In genomic region chr13:113433456-113433855, GRCm38 (mm10) we compare ENCODE assay signal across 21 mouse cellular contexts.
DNase-seq lines count a peak whose midpoint lies in the region; ATAC-seq and TF ChIP-seq lines count a peak whose summit lies in the region.
"Had no signal": no experiment of that assay in that cellular context is flagged by ENCODE, and none has a peak within 500 bp of the region (broad histone marks: within the 10 kb centered on the region; RNA-seq: fewer than 3 reads in every experiment).

No protein-coding gene starts in this region.

- intact Hi-C loops in heart, adult 2 months (cut with DNase I), result no loop called here
- intact Hi-C loops in heart, postnatal 25 days (cut with DNase I), result loop anchor here (5.0 kb wide), 1 partner anchor 84 kb away; no protein-coding TSS in a partner anchor

- no peak overlapping the region for H3K4me2 ChIP-seq in lung, embryonic 16.5 days (ENCODE audit: low read depth, low read length)
- H3K4me2 ChIP-seq: embryonic facial prominence, embryonic 12.5 days; forebrain, embryonic 15.5 days; limb, embryonic 13.5 days; neural tube, embryonic 12.5 days had no signal

- no peak for TF ChIP-seq CTCF in heart, adult 2 months (IDR thresholded peaks at IDR 0.05)
- TF ChIP-seq CTCF in lung, adult 2 months (IDR thresholded peaks at IDR 0.05; ENCODE audit: insufficient read depth, low read length), result no peak
- TF ChIP-seq CTCF in bone marrow, adult 2 months (IDR thresholded peaks at IDR 0.05; ENCODE audit: control insufficient read depth, insufficient read depth, low read length), result no peak

- ATAC-seq in lung, embryonic 16.5 days (ENCODE audit: low read depth), result peak; percentile 43; the same call in 1 of the 2 replicates
- ATAC-seq: forebrain, embryonic 15.5 days; hindbrain, embryonic 16.5 days had no signal

- H3K9ac ChIP-seq in heart, adult 2 months (ENCODE audit: low read depth, low read length), result no peak overlapping the region
- no peak overlapping the region for H3K9ac ChIP-seq in lung, embryonic 16.5 days (ENCODE audit: low read length)
- H3K9ac ChIP-seq: embryonic facial prominence, embryonic 12.5 days; forebrain, embryonic 15.5 days; limb, embryonic 13.5 days; neural tube, embryonic 12.5 days had no signal

- no peak for TF ChIP-seq EP300 in heart, adult 2 months (IDR thresholded peaks at IDR 0.05; ENCODE audit: insufficient read depth, low read depth, low read length)

- no peaks in the 10 kb centered on the region for H3K27me3 ChIP-seq in heart, adult 2 months (ENCODE audit: control insufficient read depth, insufficient read depth, low read length)
- no peaks in the 10 kb centered on the region for H3K27me3 ChIP-seq in lung, embryonic 16.5 days (ENCODE audit: control insufficient read depth, insufficient read depth, low read depth, low read length)
- H3K27me3 ChIP-seq: embryonic facial prominence, embryonic 12.5 days; forebrain, embryonic 15.5 days; limb, embryonic 13.5 days; neural tube, embryonic 12.5 days had no signal

- no peaks in the 10 kb centered on the region for H3K79me2 ChIP-seq in heart, adult 2 months (replicated peaks; ENCODE audit: control insufficient read depth, insufficient read depth, low read length)
- no peaks in the 10 kb centered on the region for H3K79me2 ChIP-seq in macrophage (ENCODE audit: inconsistent target)

- no peak overlapping the region for H3K4me3 ChIP-seq in heart, adult 2 months
- H3K4me3 ChIP-seq in lung, embryonic 16.5 days (ENCODE audit: low read length), result no peak overlapping the region
- H3K4me3 ChIP-seq in lung, adult 2 months (replicated peaks; ENCODE audit: extremely low read depth, low read depth, low read length), result no peak overlapping the region
- H3K4me3 ChIP-seq in bone marrow, adult 2 months (replicated peaks; ENCODE audit: control insufficient read depth, low read depth, low read length), result no peak overlapping the region
- H3K4me3 ChIP-seq in macrophage (ENCODE audit: inconsistent target), result no peak overlapping the region
- H3K4me3 ChIP-seq: embryonic facial prominence, embryonic 12.5 days; forebrain, embryonic 15.5 days; gastrocnemius, adult 2 months; limb, embryonic 13.5 days; neural tube, embryonic 12.5 days had no signal

- H3K36me3 ChIP-seq in heart, adult 2 months (ENCODE audit: control insufficient read depth, insufficient read depth, low read length), result no peaks in the 10 kb centered on the region
- no peaks in the 10 kb centered on the region for H3K36me3 ChIP-seq in lung, embryonic 16.5 days (ENCODE audit: control insufficient read depth, insufficient read depth, low read length)
- H3K36me3 ChIP-seq in macrophage (ENCODE audit: inconsistent target), result no peaks in the 10 kb centered on the region
- H3K36me3 ChIP-seq: embryonic facial prominence, embryonic 12.5 days; forebrain, embryonic 15.5 days; limb, embryonic 13.5 days; neural tube, embryonic 12.5 days had no signal

- H3K27ac ChIP-seq in heart, adult 2 months, result peak overlapping the region; percentile 36
- no peak overlapping the region for H3K27ac ChIP-seq in lung, embryonic 16.5 days (ENCODE audit: low read length)
- peak overlapping the region; percentile 86 for H3K27ac ChIP-seq in bone marrow, adult 2 months (ENCODE audit: control insufficient read depth, insufficient read depth, low read depth, low read length, poor library complexity)
- 0 out of 2 replicates have a peak overlapping the region, but pooled peaks have one; percentile 2 for H3K27ac ChIP-seq in macrophage
- H3K27ac ChIP-seq: embryonic facial prominence, embryonic 12.5 days; forebrain, embryonic 15.5 days; gastrocnemius, adult 2 months; limb, embryonic 13.5 days; neural tube, embryonic 12.5 days had no signal

- H3K9me3 ChIP-seq in lung, embryonic 16.5 days (ENCODE audit: control insufficient read depth, low read length), result no peaks in the 10 kb centered on the region
- H3K9me3 ChIP-seq: embryonic facial prominence, embryonic 12.5 days; forebrain, embryonic 15.5 days; limb, embryonic 13.5 days; neural tube, embryonic 12.5 days had no signal

- DNase-seq in heart, adult 2 months, result no peak
- no peak for DNase-seq in heart, postnatal 25 days (ENCODE audit: low spot score)
- no peak for DNase-seq in lung, adult 2 months
- no peak for DNase-seq in right cerebral cortex, postnatal 36 days (ENCODE audit: low spot score in 2 of 2)
- DNase-seq in urinary bladder, postnatal 36 days (ENCODE audit: low spot score in 2 of 2), result no peak
- DNase-seq: adrenal gland, adult 8-10 months; cerebellum, adult 2 months; gastrocnemius, adult 2 months; heart, postnatal 14 days; kidney, adult 2 months; kidney, postnatal 14 days; lung, postnatal 14 days; thymus, postnatal 36 days had no signal

- no peak for TF ChIP-seq POLR2A in heart, adult 2 months (IDR thresholded peaks at IDR 0.05; ENCODE audit: insufficient read depth, low read depth, low read length)
- no peak for TF ChIP-seq POLR2A in lung, adult 2 months (IDR thresholded peaks at IDR 0.05; ENCODE audit: borderline replicate concordance, extremely low read depth, low read depth, low read length)
- TF ChIP-seq POLR2A in bone marrow, adult 2 months (IDR thresholded peaks at IDR 0.05; ENCODE audit: borderline replicate concordance, control insufficient read depth, low read depth, low read length), result no peak

- WGBS in heart, adult 2 months, result 58% methylated on average over 5 of the region's 5 CpGs
- WGBS in lung, embryonic 16.5 days, result 68% methylated on average over 5 of the region's 5 CpGs
- 64% methylated on average over 5 of the region's 5 CpGs for WGBS in lung, adult 2 months
- WGBS in bone marrow, adult 2 months, result 4% methylated on average over 5 of the region's 5 CpGs
- 4% methylated on average over 5 of the region's 5 CpGs for WGBS in macrophage (ENCODE audit: missing documents)

- H3K4me1 ChIP-seq in heart, adult 2 months (ENCODE audit: control insufficient read depth, insufficient read depth, low read length), result no peaks in the 10 kb centered on the region
- H3K4me1 ChIP-seq in lung, embryonic 16.5 days (replicated peaks; ENCODE audit: control insufficient read depth, insufficient read depth, low read length), result no peaks in the 10 kb centered on the region
- H3K4me1 ChIP-seq in lung, adult 2 months (ENCODE audit: control insufficient read depth, insufficient read depth, low read length), result no peaks in the 10 kb centered on the region
- H3K4me1 ChIP-seq in bone marrow, adult 2 months (ENCODE audit: control insufficient read depth, insufficient read depth, low read length), result no peaks in the 10 kb centered on the region; the same call in 1 of the 2 replicates
- H3K4me1 ChIP-seq: embryonic facial prominence, embryonic 12.5 days; forebrain, embryonic 15.5 days; limb, embryonic 13.5 days; neural tube, embryonic 12.5 days had no signal
